Mouse (Mus musculus) limb, embryonic 11.5 days (tissue): ENCODE measurements around the gene Hoxb4. TPM values are rescaled to one million over a fixed set of nuclear protein-coding genes. Genes with fewer than 3 reads are reported as not detected.

Experiments
- ATAC-seq: fragments of 200-750 bp; cut with Nextera tagmentation; 2 replicates; pipeline ENCODE4 v1.8.0; 2017; ENCODE audit warnings: low read depth; ENCODE audit not compliant: insufficient number of reproducible peaks, low FRiP score, low TSS enrichment
- DNase-seq: peaks from one replicate; pipeline ENCODE4 v3.0.0-alpha.2; 2015; ENCODE audit warnings: low spot score
- H3K27ac ChIP-seq: fragments of 300-500 bp; sonication (generic); replicated peaks from 2 replicates; pipeline ENCODE4 v1.5.1; 2014; ENCODE audit warnings: low read depth, mild to moderate bottlenecking, low read length
- H3K27me3 ChIP-seq: fragments of 300-500 bp; sonication (generic); 2 replicates; pipeline ENCODE4 v1.6.1; 2014; ENCODE audit warnings: mild to moderate bottlenecking, low read length, mixed read lengths; ENCODE audit not compliant: control insufficient read depth, insufficient read depth
- H3K36me3 ChIP-seq: fragments of 300-500 bp; sonication (generic); 2 replicates; pipeline ENCODE4 v1.6.1; 2014; ENCODE audit warnings: mild to moderate bottlenecking, low read length, moderate library complexity, mixed read lengths; ENCODE audit not compliant: control insufficient read depth, insufficient read depth
- H3K4me1 ChIP-seq: fragments of 300-500 bp; sonication (generic); 2 replicates; pipeline ENCODE4 v1.6.1; 2014; ENCODE audit warnings: low read length, mixed read lengths; ENCODE audit not compliant: control insufficient read depth, insufficient read depth
- H3K4me2 ChIP-seq: fragments of 300-500 bp; sonication (generic); 2 replicates; pipeline ENCODE4 v1.6.1; 2014; ENCODE audit warnings: low read depth, mild to moderate bottlenecking, moderate library complexity; ENCODE audit not compliant: severe bottlenecking
- H3K4me3 ChIP-seq: fragments of 300-500 bp; sonication (generic); 2 replicates; pipeline ENCODE4 v1.5.1; 2014; ENCODE audit warnings: low read depth, low read length
- H3K9ac ChIP-seq: fragments of 300-500 bp; sonication (generic); 2 replicates; pipeline ENCODE4 v1.6.1; 2014; ENCODE audit warnings: mild to moderate bottlenecking, low read length
- H3K9me3 ChIP-seq: fragments of 300-500 bp; sonication (generic); 2 replicates; pipeline ENCODE4 v1.6.1; 2016; ENCODE audit warnings: low read length; ENCODE audit not compliant: control insufficient read depth
- WGBS: fragments of 180-500 bp; shearing (Covaris S2); extraction: QIAGEN DNeasy Blood & Tissue Kit; methylation state at CpG from one replicate; pipeline ENCODE4 v1.1.7; 2014; 5-methylcytosine and 5-hydroxymethylcytosine counted together
- polyA plus RNA-seq: library from polyadenylated mRNA; unstranded; fragments of >200 nt; fragmentation: Nextera tagmentation; extraction: Ambion mirVana; gene quantifications from 2 replicates; pipeline ENCODE4 v1.2.1, GENCODE M21; 2014

Gene Hoxb4
- polyA plus RNA-seq, 1 experiment from 2014 or later = 0.45 TPM

- Histone ChIP-seq H3K36me3 (no peaks in the 10 kb centered on the region), H3K4me3 (no peak overlapping the region), H3K9me3 (no peaks in the 10 kb centered on the region), H3K4me1 (peaks cover 5% of the 10 kb centered on the region; the same call in 1 of the 2 replicates), H3K27ac (no peak overlapping the region), H3K9ac (no peak overlapping the region), H3K4me2 (peak overlapping the region; percentile 19), H3K27me3 (peaks cover 89% of the 10 kb centered on the region)
- no peak for DNase-seq
- WGBS = under 1% methylated on average over 35 of the region's 35 CpGs
- ATAC-seq = no peak
Measured at GRCm38 (mm10) chr11:96277151-96278044, 40.7 kb upstream of the Hoxb4 start.

DNA sequence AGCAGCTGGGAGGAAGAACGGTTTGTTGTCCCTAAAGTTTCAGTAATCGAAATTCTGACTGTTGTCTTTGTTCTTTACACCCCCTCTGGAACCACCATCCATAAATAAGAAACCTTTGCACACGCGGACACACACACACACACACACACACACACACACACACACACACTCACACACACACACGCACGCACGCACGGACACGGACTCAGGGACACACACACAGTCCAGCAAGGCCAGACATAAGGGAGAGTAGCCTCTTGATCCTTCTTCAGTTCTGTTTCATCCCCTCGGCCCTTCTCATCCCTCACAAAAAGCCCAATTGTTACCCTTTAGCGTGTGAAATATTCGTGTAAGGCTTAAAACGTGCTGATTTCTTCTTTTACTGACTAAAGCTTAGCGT is 39.7 kb upstream of the Hoxb4 start:
- 7% methylated on average over 14 of the region's 14 CpGs for WGBS
- Histone ChIP-seq H3K4me1 (peaks cover 8% of the 10 kb centered on the region; the same call in 1 of the 2 replicates), H3K27me3 (peaks cover 88% of the 10 kb centered on the region), H3K9me3 (no peaks in the 10 kb centered on the region), H3K9ac (no peak overlapping the region), H3K36me3 (no peaks in the 10 kb centered on the region), H3K4me3 (no peak overlapping the region), H3K4me2 (no peak overlapping the region), H3K27ac (no peak overlapping the region)
- DNase-seq (no peak), ATAC-seq (no peak)

- Histone ChIP-seq H3K9ac (no peak overlapping the region), H3K9me3 (no peaks in the 10 kb centered on the region), H3K36me3 (no peaks in the 10 kb centered on the region), H3K4me2 (no peak overlapping the region), H3K4me1 (peaks cover 8% of the 10 kb centered on the region; the same call in 1 of the 2 replicates), H3K27me3 (peaks cover 87% of the 10 kb centered on the region), H3K4me3 (no peak overlapping the region), H3K27ac (no peak overlapping the region)
- ATAC-seq (no peak), DNase-seq (peak; percentile 96)
- under 1% methylated on average over 9 of the region's 9 CpGs for WGBS
Measured at GRCm38 (mm10) chr11:96278773-96279172, 39.3 kb upstream of the Hoxb4 start.

DNA sequence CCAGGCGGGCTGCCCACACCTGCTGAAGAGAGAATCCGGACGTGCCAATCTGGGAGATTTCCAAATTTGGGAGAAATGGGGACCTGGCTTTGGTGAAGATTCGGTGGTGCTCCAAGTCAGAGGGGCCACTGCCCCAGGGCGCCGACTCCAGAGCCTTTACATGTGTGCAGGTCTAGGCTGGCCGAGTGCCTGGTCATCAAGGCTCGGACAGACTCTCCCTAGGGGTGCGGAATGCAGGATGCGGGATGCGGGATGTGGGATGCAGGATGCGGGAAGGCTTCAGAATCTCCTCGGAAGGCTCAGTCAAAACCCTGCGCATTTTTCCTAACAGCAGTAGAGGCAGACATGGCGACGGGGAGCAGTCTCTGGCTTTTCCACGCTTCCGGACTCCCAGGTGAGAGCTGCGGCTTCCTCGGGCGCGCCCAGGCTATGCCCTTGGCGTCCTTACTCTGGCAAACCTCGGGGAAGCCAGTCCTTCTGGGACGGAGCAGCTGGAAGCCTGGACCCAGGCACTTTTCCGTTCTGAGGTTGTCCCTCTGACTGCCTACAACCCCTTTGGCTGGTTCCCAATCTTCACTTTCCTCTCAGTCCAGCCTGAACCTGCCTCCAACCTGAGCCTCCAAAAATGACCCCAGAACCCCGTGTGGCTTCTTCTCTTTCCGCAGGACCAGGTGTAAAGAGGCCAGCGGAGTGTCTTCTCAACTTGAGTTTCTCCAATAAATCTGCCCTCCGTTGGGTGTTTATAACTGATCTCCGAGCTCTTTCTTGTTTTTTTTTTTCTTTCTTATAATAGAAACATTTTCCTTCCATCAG is 38.4 kb upstream of the Hoxb4 start:
- no peaks in the 10 kb centered on the region for H3K9me3 ChIP-seq
- WGBS = 2% methylated on average over 31 of the region's 31 CpGs
- ATAC-seq (no peak), DNase-seq (no peak)
- H3K4me1 ChIP-seq = peaks cover 12% of the 10 kb centered on the region; the same call in 1 of the 2 replicates
- H3K9ac ChIP-seq = no peak overlapping the region
- peaks cover 85% of the 10 kb centered on the region for H3K27me3 ChIP-seq
- H3K36me3 ChIP-seq = no peaks in the 10 kb centered on the region
- H3K4me2 ChIP-seq = no peak overlapping the region
- H3K27ac ChIP-seq = no peak overlapping the region
- no peak overlapping the region for H3K4me3 ChIP-seq

DNA sequence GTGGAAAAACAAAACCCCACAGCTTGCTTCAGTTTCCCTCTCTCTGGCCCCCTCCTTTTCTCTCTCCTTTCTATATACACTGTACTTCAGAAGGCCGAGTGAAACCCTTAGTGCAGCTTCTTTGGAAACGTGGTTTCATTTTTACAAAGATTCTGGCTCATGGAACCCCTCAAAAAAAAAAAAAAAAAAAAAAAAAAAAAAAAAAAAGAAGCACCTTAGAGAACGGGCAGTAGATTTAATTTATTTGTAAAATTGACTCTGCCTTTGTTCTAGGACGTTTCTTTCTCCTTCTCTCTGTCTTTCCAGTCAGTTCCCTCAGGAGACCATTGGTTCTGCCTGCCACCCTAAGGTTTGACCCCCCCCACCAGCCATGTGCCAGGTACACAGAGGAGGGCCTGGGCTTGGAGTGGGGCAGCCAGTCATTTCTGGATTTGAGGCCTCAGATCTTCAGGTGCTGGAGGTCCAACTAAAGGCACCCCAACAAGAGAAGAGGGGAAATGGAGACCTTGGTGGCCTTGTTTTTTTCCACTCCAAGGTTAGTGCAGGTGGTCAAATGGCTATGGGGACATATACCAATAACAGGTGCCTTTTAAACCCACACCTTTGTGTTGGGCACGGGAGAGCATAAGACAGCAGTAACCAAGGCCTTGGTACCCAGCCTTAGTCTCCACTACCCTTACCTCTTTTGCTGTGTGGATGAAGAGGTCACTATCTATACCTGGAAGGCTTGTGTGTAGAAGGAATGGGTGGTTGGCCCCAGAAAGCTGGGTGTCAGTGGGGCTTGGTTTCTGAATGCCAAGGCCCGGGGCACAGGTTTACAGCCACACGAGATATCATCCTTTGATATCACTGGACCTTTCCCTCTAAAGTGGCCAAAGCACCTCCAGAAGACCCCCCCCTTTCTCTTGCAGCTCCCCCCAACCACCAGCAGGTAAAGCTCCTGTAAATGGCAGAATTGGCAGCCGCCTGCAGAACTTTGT is 37.4 kb upstream of the Hoxb4 start:
- H3K9ac ChIP-seq = no peak overlapping the region
- no peak overlapping the region for H3K4me3 ChIP-seq
- H3K9me3 ChIP-seq = no peaks in the 10 kb centered on the region
- 7% methylated on average over 8 of the region's 8 CpGs for WGBS
- H3K4me1 ChIP-seq = peaks cover 13% of the 10 kb centered on the region; the same call in 1 of the 2 replicates
- no peak overlapping the region for H3K27ac ChIP-seq
- no peak overlapping the region for H3K4me2 ChIP-seq
- DNase-seq = no peak
- H3K27me3 ChIP-seq = peaks cover 79% of the 10 kb centered on the region
- ATAC-seq = no peak
- no peaks in the 10 kb centered on the region for H3K36me3 ChIP-seq

- DNase-seq = peak; percentile 67
- H3K36me3 ChIP-seq = no peaks in the 10 kb centered on the region
- no peak overlapping the region for H3K4me2 ChIP-seq
- no peak overlapping the region for H3K4me3 ChIP-seq
- ATAC-seq = no peak
- no peak overlapping the region for H3K9ac ChIP-seq
- H3K27me3 ChIP-seq = peaks cover 79% of the 10 kb centered on the region
- no peak overlapping the region for H3K27ac ChIP-seq
- peaks cover 15% of the 10 kb centered on the region; the same call in 1 of the 2 replicates for H3K4me1 ChIP-seq
- under 1% methylated on average over 18 of the region's 18 CpGs for WGBS
- H3K9me3 ChIP-seq = no peaks in the 10 kb centered on the region
Measured at GRCm38 (mm10) chr11:96281396-96281795, 36.7 kb upstream of the Hoxb4 start.

DNA sequence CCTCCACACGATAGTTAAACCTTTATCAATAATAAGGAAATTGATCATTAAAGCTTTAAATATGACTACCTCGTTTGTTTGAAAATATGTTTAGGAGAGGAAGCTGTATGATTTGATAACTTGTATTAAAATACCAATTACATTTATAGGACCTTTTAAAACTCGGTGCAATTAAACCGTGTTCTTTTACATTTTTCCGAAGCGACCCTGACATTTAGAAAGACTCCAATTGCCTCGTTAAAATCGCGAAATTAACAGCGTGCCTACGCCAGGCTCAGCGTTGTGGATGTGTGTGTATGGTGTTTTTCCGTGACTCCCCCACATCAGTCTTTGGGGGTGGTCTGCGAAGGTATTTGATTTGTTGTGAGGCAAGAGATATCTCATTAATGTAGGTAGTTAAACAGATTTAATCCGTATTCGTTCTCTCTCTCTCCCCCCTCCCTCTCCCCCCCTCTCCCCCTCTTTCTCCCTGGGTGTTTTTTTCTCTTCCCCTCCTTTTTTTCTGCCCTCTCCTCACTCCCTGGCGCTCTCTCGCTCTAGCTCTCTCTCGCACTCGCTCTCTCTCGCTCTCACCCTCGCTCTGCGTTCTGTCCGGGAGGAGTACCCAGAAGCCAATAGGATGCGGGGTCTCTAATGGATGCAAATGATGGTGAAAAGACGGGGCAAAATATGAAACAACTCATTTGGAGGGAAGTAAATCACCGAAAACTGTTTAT is 36.1 kb upstream of the Hoxb4 start, which contains the start of gene Hoxb8:
TSS of gene Hoxb8 (plus strand) at position 51 of the 716 bp plus-strand sequence.
- H3K36me3 ChIP-seq = no peaks in the 10 kb centered on the region
- peak within 1 kb of the TSS; percentile 64 for H3K4me2 ChIP-seq

More for the DNA sequence above, 36.1 kb upstream of the Hoxb4 start, which contains the start of gene Hoxb8:
- H3K27me3 ChIP-seq = peaks cover 79% of the 10 kb centered on the region
- peaks cover 15% of the 10 kb centered on the region; the same call in 1 of the 2 replicates for H3K4me1 ChIP-seq
- no peak within 1 kb of the TSS for H3K9ac ChIP-seq
- no peak for DNase-seq
- peak within 1 kb of the TSS; percentile 18 for H3K4me3 ChIP-seq
- no peaks in the 10 kb centered on the region for H3K9me3 ChIP-seq
- no peak within 1 kb of the TSS for H3K27ac ChIP-seq
- no peak for ATAC-seq
- WGBS = under 1% methylated on average over 27 of the region's 27 CpGs
